Mouse (Mus musculus) heart, postnatal 0 days (tissue): ENCODE data around the gene Sp6. TPM values are rescaled to one million over a fixed set of nuclear protein-coding genes. Genes with fewer than 3 reads are reported as not detected.

Experiments
- ATAC-seq: fragments of 200-750 bp; cut with Nextera tagmentation; 2 replicates; pipeline ENCODE4 v1.8.0; 2017; ENCODE audit warnings: low read depth, moderate number of reproducible peaks, moderate library complexity; ENCODE audit not compliant: insufficient read depth
- DNase-seq: peaks from one replicate; pipeline ENCODE4 v3.0.0-alpha.2; 2016; ENCODE audit warnings: low spot score
- H3K27ac ChIP-seq: fragments of 300-500 bp; sonication (generic); 2 replicates; pipeline ENCODE4 v1.5.1; 2014; ENCODE audit warnings: low read depth, mild to moderate bottlenecking
- H3K27me3 ChIP-seq: fragments of 300-500 bp; sonication (generic); 2 replicates; pipeline ENCODE4 v1.6.1; 2014; ENCODE audit warnings: low read length, mixed read lengths; ENCODE audit not compliant: control insufficient read depth, insufficient read depth
- H3K36me3 ChIP-seq: fragments of 300-500 bp; sonication (generic); replicated peaks from 2 replicates; pipeline ENCODE4 v1.6.1; 2014; ENCODE audit warnings: low read length, mixed read lengths; ENCODE audit not compliant: control insufficient read depth, insufficient read depth
- H3K4me1 ChIP-seq: fragments of 300-500 bp; sonication (generic); 2 replicates; pipeline ENCODE4 v1.6.1; 2014; ENCODE audit warnings: antibody characterized with exemption; ENCODE audit not compliant: control insufficient read depth, insufficient read depth
- H3K4me2 ChIP-seq: fragments of 300-500 bp; sonication (generic); 2 replicates; pipeline ENCODE4 v1.6.1; 2014; ENCODE audit warnings: low read depth, mild to moderate bottlenecking, low read length, moderate library complexity
- H3K4me3 ChIP-seq: fragments of 300-500 bp; sonication (generic); 2 replicates; pipeline ENCODE4 v1.5.1; 2014; ENCODE audit warnings: low read depth, low read length
- H3K9ac ChIP-seq: fragments of 300-500 bp; sonication (generic); replicated peaks from 2 replicates; pipeline ENCODE4 v1.6.1; 2014; ENCODE audit warnings: low read depth, low read length, mixed read lengths
- H3K9me3 ChIP-seq: fragments of 300-500 bp; sonication (generic); replicated peaks from 2 replicates; pipeline ENCODE4 v1.6.1; 2016; ENCODE audit warnings: low read length; ENCODE audit not compliant: control insufficient read depth
- CTCF ChIP-seq: IDR thresholded peaks from 2 replicates; pipeline ENCODE4 v1.5.1; 2016; ENCODE audit warnings: antibody characterized with exemption, control low read depth, low read depth
- EP300 ChIP-seq: IDR thresholded peaks from 2 replicates; pipeline ENCODE4 v1.6.1; 2016; ENCODE audit warnings: antibody characterized with exemption, low read depth
- WGBS: fragments of 180-500 bp; shearing (Covaris S2); extraction: QIAGEN DNeasy Blood & Tissue Kit; methylation state at CpG from one replicate; pipeline ENCODE4 v1.1.7; 2014; 5-methylcytosine and 5-hydroxymethylcytosine counted together
- polyA plus RNA-seq: library from polyadenylated mRNA; unstranded; fragments of >200 nt; fragmentation: Nextera tagmentation; extraction: Ambion mirVana; gene quantifications from 2 replicates; pipeline ENCODE4 v1.2.1, GENCODE M21; 2015
- total RNA-seq: library from RNA; depleted of rRNA; stranded (reverse); fragments of >200 nt; gene quantifications from 2 replicates; pipeline ENCODE4 v1.2.3, GENCODE M21; 2014; ENCODE audit warnings: low replicate concordance

Gene Sp6
- total and polyA plus RNA-seq, 2 experiments from 2014 or later, result 0.04 TPM; not detected in 1

GRCm38 (mm10) chr11:97049492-97050085 is 36.4 kb downstream of the Sp6 start:
- H3K4me2 ChIP-seq, result no peak overlapping the region
- H3K36me3 ChIP-seq, result peaks cover 29% of the 10 kb centered on the region
- H3K4me1 ChIP-seq, result peaks cover 15% of the 10 kb centered on the region
- no peak overlapping the region for H3K4me3 ChIP-seq
- H3K27me3 ChIP-seq, result no peaks in the 10 kb centered on the region
- H3K9me3 ChIP-seq, result no peaks in the 10 kb centered on the region
- DNase-seq (no peak), ATAC-seq (no peak)
- no peak overlapping the region for H3K9ac ChIP-seq
- 85% methylated on average over 6 of the region's 6 CpGs for WGBS
- TF ChIP-seq CTCF (no peak), EP300 (no peak)
- H3K27ac ChIP-seq, result no peak overlapping the region

GRCm38 (mm10) chr11:97050216-97050943 is 37.2 kb downstream of the Sp6 start, which contains the start of gene Osbpl7:
TSS of gene Osbpl7 (plus strand) at chr11:97050628.
- Histone ChIP-seq H3K4me3 (peak within 1 kb of the TSS; percentile 64), H3K27me3 (no peaks in the 10 kb centered on the region), H3K36me3 (peaks cover 37% of the 10 kb centered on the region), H3K4me1 (peaks cover 15% of the 10 kb centered on the region), H3K4me2 (peak within 1 kb of the TSS; percentile 90), H3K27ac (peak within 1 kb of the TSS; percentile 46; the same call in 1 of the 2 replicates), H3K9me3 (no peaks in the 10 kb centered on the region), H3K9ac (peak within 1 kb of the TSS; percentile 71)
- ATAC-seq, result peak; percentile 77
- 3% methylated on average over 18 of the region's 18 CpGs for WGBS
- DNase-seq, result peak; percentile 79
- TF ChIP-seq CTCF (peak; percentile 50), EP300 (no peak)

DNA sequence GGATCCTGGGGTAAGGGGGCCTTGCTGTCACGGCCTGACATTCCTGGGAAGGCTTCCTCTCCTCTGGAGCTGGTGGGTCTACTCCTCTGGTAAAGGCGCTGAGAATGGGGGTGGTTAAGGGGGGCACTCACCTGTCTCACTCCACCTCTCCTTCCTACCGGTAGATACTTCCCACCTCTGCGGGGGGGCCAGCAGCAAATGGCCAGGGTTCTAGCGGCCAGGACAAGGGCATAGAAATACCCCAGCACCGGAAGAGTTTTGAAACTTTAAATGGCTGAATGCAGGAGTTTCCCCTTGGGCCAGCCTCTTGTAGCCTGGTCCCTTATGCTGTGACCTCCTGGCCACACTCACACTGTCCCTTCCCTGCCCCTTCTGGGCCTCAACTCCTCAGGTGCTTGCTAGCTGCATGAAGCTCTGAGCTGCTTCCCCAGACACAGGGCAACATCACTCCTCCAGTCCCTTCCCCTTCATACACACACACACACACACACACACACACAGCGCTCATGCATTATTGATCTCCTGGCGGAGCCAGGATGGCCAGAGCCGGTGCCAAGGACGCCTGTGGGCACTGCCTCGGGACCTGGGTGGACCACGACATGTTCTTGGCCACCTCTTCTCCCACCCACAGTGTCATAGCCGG is 37.9 kb downstream of the Sp6 start:
- peak overlapping the region; percentile 90 for H3K4me2 ChIP-seq
- 19% methylated on average over 13 of the region's 13 CpGs for WGBS
- H3K27ac ChIP-seq, result peak overlapping the region; percentile 46; the same call in 1 of the 2 replicates

GRCm38 (mm10) chr11:97052219-97052646 is 39.0 kb downstream of the Sp6 start:
- H3K4me3 ChIP-seq, result no peak overlapping the region
- H3K9ac ChIP-seq, result no peak overlapping the region
- 26% methylated on average over 11 of the region's 11 CpGs for whole genome bisulfite sequencing
- no peak overlapping the region for H3K27ac ChIP-seq
- no peaks in the 10 kb centered on the region for H3K27me3 ChIP-seq
- peaks cover 15% of the 10 kb centered on the region for H3K4me1 ChIP-seq
- no peak for ATAC-seq
- DNase-seq, result no peak
- H3K4me2 ChIP-seq, result peak overlapping the region; percentile 90; the same call in 1 of the 2 replicates
- TF ChIP-seq CTCF, result no peak
- no peak for TF ChIP-seq EP300
- H3K36me3 ChIP-seq, result peaks cover 53% of the 10 kb centered on the region
- H3K9me3 ChIP-seq, result no peaks in the 10 kb centered on the region

More for the DNA sequence above, 37.9 kb downstream of the Sp6 start:
- ATAC-seq (no peak), DNase-seq (no peak)
- peaks cover 44% of the 10 kb centered on the region for H3K36me3 ChIP-seq
- peak overlapping the region; percentile 64 for H3K4me3 ChIP-seq
- H3K27me3 ChIP-seq, result no peaks in the 10 kb centered on the region
- no peaks in the 10 kb centered on the region for H3K9me3 ChIP-seq
- TF ChIP-seq EP300 (no peak), CTCF (no peak)
- peaks cover 15% of the 10 kb centered on the region for H3K4me1 ChIP-seq
- peak overlapping the region; percentile 71 for H3K9ac ChIP-seq

GRCm38 (mm10) chr11:97063274-97063920 is 50.2 kb downstream of the Sp6 start:
- H3K4me2 ChIP-seq, result no peak overlapping the region
- H3K27ac ChIP-seq, result peak overlapping the region; percentile 8; the same call in 1 of the 2 replicates
- H3K36me3 ChIP-seq, result peaks cover 56% of the 10 kb centered on the region
- TF ChIP-seq EP300, result no peak
- no peak for ATAC-seq
- H3K27me3 ChIP-seq, result no peaks in the 10 kb centered on the region
- DNase-seq, result no peak
- H3K9ac ChIP-seq, result no peak overlapping the region
- no peaks in the 10 kb centered on the region for H3K9me3 ChIP-seq
- 53% methylated on average over 9 of the region's 9 CpGs for WGBS
- no peak overlapping the region for H3K4me3 ChIP-seq
- H3K4me1 ChIP-seq, result no peaks in the 10 kb centered on the region
